Mouse (Mus musculus) brain, adult 2 months (tissue): Measurements from ENCODE around the gene Acaa1a.

Source experiments
- DNase-seq: peaks from one replicate; pipeline ENCODE4 v3.0.0; 2011; ENCODE audit warnings: low read depth, low spot score

The Acaa1a gene

DNA sequence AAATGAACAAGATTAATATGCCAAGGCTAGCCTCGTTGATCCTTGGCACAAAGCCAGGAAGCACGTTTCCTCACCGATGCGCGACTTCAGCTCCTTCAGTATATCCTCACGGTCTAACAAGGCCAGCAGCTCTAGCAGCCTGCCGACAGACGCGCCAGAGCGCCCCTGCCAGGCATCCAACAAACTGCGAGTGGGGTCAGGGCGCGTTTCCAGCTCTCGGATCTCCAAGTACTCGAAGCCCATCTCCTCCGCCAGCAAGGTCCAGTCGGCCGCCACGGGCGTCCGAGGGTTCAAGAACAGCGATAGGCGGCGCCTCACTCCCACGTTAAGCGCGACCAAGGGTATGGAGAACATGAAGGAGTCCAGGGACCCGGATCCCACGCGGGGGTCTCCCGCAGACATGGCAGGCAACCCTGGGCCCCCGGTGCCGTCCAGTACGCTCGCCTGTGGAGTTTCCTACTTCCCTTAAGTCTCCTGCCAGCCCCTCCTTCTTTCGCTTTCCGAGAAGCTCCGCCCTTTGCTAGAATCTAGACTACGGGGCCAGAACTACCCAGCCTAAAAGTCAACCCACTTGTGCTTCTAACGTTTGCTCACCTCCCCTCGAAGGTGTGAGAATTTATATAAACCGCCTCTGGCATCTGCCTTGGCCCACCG is at the start of gene Acaa1a:
TSS of gene Acaa1a (plus strand) at position 119 of the 654 bp plus-strand sequence.
- DNase-seq = peak; percentile 63

DNA sequence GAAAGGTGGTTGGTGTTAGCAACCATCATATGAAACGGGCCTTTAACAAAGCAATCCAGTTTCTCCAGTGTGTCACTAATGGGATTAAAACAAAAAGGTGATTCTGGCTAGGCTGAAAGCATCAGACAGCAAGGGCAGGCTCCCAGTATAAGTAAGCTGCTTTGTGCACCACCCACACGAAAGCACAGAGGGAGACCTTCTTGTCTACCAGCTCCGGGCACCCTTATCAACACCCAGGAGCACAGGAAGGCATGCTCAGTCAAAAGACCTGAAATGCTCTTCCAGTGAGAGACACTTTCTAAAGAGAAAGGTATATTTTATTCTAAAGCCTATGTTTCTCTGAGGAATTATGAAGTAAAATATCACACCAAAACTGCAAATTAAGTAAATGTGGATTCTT is 48.7 kb upstream of the Acaa1a start:
- DNase-seq = no peak

DNA sequence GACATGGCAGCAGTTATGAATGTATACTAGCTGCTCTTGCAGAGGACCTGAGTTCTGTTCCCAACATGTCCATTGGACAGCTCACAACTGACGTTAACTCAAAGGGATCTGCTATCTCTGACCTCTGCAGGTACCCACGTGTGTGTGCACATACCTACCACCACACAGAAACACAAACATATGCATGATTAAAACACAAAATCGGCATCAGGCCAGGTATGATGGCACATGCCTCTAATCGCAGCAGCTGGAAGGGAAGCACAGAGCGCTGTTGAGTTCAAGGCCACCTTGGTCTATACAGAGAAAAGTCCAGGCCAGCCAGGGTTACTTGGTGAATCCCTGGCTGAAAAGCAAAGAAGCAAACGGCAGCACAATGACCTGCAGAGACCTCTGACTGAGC is 41.8 kb upstream of the Acaa1a start:
- no peak for DNase-seq

DNA sequence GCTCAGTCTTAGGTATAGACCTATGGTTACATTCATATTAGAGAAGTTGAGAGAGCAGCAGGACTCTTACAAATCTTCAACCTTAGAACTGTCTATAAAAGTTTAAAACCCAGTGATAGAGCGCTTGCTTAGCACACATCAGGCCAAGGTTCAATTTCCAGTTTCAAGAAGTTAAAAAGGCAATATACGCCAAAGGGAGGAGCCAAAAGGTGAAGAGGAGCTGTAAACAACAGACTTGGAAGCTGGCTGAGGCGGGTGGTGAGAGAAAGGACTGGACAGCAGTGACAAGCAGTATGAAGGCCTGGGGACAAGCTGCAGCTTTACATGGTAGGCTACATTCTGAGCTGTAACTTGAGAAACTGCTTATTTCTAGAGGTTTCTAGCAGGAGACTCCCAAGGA is 40.9 kb upstream of the Acaa1a start:
- DNase-seq = no peak

DNA sequence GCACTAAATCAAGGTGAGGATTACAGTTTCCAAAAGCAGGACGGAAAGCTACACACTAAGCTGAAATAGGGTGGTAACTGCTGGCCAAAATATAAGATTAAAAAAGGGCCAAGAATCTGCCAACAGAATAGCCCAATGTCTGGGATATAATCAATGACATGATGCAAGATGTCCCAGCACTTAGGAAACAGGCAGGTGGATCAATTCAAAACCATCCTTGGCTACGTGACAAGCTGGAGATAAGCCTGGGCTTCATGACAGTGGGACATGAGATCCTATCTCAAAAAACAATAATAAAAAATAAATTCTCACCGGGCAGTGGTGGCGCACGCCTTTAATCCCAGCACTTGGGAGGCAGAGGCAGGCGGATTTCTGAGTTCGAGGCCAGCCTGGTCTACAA is 33.6 kb upstream of the Acaa1a start:
- no peak for DNase-seq

DNA sequence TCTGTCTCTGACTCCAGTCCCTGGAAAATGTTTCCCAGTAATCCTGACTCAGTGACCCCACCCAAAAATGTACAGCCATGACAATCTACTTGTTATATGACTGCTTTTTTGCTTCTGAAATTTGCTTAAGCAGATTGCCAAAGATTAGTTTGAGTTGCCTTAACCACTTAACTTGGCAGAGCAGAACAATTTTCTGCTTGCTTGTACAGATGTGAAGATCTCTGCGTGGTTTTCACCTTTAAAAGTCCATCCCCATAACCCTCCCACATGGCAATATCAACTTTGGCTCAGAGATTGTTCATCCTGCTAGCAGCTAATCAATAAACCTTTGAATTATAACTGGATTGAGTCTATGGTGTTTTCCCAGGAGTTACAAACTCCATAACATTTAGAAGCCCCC is 30.4 kb upstream of the Acaa1a start:
- no peak for DNase-seq

DNA sequence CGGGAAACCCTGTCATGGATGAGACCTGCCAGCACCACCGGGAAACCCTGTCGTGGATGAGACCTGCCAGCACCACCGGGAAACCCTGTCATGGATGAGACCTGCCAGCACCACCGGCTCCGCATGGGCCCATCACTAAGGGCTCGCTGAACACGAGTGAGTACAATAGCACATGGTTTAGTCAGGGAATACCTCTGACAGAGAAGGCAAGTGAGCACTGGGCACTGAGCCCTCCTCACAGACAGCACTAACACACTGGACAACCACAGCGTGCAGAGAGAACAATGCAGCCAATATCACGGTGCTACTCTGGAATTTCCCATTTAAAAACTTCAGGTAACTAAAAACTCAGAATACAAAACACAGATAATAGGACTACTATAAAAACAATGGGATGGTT is 26.4 kb upstream of the Acaa1a start:
- peak; percentile 19 for DNase-seq

DNA sequence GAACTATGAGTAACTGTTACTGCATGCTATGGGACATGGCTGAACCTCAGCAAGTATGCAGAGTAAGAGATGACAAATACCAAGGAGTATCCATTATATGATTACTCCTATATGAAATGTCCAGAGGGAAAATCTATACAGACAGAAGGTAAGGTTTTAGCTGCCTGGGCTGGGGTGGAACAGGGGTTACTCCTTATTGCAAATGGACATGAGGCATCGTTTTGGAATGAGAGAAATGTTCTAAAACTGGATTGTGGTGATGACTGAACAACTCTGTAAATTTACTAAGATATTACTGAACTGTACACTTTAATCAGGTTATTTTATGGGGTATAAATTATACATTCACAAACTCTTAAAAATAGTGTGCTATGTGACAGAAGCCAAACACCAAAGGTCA is 20.6 kb upstream of the Acaa1a start:
- DNase-seq = no peak

DNA sequence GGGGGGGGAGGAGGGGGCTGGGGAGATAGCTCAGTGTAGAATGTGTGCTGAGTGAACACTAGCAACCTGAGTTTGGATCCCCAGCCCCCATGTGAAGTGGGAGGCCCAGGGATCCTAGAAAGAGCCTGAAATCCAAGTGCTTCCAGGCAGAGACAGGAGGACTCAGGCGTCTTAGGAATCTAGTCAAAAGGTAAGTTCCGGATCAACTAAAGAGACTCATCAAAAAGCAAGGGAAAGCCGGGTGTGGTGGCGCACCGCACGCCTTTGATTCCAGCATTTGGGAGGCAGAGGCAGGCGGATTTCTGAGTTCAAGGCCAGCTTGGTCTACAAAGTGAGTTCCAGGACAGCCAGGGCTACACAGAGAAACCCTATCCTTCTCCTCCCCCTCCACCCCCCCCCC is 19.0 kb upstream of the Acaa1a start:
- no peak for DNase-seq

DNA sequence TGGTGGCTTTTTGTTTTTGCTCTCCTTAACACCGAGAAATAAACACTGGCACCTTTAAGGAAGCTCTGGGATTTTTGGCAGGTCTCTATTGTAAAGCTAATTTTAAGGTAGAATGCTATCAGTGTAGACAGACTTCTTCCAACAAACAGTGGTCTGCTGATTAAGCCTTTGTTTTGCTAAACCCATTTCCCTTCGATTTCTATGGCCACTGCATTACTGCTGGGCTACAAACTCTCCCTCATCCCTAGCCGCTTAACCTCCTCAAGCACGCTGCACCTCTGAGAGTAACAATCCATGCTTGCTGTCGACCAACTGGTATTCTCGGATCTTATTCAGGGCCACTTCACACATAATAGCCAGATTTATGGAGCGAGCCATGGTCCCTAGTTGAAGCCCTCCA is 18.5 kb upstream of the Acaa1a start:
- DNase-seq = no peak

DNA sequence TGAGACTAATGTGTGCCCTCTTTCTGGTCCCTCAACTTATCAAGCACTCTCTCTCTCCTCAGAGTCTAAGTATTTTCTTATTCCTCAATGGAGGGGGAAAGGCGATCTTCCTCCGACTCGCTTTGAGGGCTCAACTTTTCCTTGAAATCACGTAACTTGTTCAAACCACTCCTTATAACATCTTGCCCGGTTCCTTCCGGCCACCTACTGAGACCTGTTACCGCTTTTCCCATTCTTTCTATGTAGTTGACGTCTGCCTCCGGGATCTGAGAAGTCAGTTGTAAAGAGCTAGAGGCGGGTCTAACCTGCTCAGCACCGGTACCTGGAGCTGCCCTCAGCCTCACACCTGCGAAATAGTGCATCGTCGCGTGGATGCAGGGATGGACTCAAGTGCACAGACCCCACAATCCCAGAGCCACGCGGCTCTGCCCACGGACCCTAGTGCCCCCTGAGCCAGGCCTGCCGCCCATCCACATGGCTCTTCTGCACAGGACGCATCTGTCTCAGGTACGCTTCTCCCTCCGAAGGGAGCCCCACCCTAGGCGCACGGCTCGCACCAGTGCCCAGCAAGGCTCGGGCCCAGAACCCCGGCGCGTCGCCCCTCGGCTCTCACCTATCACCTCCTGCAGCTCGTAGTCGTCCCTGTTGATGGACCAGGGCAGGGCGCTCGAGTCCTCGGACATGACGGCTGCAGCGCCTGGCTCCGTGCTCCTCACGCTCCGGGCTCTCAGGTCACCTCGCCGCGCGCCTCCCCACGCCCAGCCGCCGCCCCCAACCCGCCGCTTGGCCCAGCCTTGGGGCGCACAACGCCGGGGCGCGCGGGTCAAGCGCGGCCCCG is 17.9 kb upstream of the Acaa1a start:
- DNase-seq = peak; percentile 15

DNA sequence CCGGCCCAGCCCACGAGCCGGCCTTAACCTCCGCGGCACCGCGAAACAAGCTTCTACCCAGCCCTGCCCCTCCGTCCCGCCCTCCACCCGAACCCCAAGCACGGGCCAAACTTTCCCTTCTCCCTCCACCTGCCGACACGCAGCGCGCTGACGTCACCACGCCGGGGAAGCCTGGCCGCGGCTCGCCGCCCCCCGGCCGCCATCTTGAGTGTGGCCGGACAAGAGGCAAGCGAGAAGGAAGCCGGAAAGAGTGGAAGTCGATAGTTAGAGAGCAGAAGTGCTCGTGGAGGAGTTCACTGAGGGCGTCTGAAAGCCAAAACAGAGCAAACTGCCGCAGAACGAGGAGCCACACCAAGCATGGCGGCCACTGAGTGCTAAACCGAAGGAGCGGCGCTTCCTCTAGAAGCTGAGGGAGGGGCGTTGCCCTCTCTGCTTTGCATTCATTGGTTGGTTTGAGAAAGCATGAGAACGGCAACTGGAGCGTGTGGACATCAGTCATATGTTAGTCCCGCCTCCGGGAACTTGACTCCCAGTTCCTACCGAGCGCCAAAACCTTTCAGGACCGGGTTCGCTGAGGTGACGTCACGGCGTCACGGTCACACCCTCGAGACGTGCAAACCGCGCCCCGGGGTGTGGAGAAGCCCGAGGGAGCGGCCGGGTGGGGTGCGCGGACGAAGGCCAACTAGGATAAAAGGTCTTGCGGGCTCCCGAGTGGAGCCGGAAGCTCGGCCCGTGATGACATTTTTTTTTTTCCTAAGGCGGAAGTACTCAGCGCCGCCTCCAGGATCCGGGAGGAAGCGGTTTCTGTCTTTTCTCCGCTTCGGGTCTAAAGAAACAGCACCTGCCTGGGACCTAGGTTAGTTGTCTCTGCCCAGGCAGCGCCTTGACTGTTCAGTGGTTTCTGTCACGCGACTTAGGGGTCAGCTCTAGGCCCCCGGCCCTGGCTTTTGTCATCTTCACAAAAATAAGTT is 16.9 kb upstream of the Acaa1a start, which contains the start of gene Oxsr1:
TSS of gene Oxsr1 (minus strand) at position 139 of the 971 bp plus-strand sequence.
- DNase-seq = peak; percentile 100

DNA sequence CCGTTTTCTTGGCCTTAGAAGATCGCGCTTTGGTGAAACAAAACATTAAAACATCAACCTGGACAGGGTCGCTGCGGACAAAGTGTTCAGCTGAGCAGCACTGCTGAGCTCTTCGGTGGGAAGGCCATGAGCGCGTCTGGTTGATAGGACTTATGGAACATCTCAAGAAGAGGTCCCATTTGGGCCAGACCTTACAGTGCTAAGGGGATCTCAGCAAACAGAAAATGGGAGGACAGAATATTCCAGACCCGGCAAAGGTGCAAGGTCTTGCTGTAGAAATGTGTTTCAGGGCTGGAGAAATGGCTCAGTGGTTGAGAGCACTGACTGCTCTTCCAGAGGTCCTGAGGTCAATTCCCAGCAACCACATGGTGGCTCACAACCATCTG is 16.2 kb upstream of the Acaa1a start:
- peak; percentile 38 for DNase-seq

DNA sequence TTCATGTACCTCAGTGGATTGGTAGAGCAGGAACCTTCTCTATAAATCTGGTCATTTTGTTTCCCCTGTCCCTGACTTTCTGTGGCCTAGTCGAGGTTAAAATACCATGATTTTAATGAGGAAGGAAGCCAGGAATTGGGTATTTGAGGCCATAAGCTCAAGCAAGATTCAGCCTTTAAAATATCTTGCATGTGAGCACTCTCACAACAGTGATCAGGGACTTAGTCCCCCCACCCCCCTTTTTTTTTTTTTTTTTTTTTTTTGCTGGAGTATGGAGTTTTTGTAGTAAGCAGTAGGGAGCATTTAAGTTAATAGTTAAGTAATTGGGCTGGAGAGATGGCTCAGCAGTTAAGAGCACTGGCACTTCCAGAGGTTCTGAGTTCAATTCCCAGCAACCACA is 15.3 kb upstream of the Acaa1a start:
- DNase-seq = no peak

DNA sequence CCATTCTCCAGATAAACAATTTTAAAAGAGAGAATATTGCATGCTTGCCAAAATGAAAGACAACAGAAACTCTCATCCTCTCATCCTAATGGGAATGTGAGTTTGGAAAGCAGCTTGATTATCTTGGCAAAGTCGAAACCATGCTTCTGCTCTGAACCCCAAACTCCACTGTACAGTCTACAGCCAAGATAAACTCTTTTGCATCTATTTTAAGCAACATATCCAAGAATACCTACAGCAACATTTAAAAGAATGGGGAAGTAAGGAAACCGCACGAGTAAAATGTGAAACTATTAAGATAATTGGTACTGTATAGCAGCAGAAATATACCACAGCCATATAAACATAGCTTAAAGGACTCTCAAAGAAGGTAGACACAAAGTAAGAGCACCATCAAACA is 11.0 kb upstream of the Acaa1a start:
- no peak for DNase-seq

DNA sequence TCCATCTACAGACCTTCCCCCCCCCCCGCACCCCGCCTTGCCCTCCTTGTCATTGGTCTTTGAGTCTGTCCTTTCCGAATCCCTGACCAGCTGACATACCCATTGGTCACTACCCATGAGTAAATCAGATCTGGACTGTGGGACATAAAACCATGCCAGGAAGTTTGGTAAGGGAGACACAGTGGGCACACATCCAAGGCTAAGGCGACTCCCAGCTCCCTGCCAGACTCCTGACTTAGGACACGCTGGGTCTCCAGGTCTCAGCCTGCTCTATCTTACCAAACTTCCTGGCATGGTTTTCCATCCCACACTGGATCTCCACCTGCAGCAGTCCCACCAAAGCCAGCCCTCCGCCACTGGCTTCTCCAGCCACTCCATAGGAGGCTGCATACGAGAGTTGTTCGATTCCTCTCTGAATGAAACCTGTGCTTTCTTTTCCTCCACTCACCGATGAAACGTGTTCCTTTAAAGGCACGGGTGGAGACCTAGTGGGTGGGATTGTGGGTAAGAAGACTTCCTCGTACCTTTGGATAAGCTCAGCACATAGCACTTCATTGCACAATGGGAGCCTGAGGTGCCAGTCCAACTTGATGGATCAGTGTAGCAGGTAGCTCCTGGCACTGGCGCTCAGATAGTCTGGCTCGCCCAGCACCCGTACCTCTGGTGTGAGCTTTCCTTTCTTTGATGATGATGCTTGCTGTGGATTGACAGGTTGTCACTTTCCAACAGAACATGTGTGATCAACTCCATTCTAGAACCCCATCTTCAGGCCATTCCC is 9.1 kb upstream of the Acaa1a start:
- no peak for DNase-seq

DNA sequence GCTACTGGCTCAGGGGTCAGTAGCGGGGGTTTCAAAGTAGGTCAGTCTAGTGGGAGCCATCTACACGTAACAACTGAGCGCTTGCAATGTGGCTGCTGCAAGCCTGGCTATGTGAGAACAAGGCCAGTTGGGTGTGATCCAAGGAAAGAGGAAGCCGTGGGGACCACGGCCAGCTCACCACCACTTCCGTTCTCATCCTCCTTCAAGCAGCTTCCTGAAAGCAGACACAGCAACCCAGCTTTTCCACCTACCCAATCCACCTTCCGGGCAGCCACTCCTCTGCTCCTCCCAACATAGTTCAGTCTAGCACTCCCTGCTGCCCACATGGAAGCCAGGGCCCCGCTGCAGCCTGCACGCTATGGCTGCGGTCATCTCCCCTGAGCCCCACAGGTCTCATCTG is 5.2 kb upstream of the Acaa1a start:
- DNase-seq = peak; percentile 71

DNA sequence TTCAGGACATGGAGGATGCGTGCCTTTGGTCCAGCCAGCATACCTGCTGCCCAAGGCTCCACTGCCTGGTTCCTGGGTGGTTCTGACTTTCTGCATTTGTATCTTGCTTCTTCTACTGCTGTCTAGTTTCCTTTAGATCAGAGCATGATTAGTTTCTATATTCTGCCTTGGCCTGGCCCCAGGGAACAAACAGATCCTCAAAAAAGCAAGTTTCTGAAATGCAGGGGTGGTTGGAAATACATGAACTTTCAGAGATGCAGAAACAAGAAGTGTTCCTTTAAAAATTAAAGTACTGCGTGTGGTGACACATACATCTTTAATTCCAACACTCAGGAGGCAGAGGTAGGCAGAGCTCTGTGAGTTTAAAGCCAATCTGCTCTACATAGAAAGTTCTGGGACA is 4.6 kb upstream of the Acaa1a start:
- peak; percentile 67 for DNase-seq

DNA sequence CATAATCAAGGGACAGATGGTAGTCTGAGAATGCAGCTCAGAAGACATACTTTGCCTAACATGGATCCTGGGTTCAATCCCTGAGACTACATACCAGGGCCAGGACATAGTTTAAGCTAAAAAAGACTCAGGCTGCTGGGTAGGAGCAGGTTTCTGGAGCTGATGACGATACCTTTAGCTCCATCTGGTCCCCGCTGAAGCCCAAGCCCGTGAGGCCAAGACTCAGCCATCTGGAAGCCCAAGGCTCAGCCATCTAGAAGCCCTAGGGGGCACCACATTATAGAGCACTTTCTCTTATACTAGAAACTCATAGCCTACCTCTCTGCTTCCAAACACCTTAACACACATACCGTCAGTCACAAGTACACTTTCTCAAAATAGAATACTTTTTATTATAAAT is 3.9 kb upstream of the Acaa1a start:
- DNase-seq = peak; percentile 79

DNA sequence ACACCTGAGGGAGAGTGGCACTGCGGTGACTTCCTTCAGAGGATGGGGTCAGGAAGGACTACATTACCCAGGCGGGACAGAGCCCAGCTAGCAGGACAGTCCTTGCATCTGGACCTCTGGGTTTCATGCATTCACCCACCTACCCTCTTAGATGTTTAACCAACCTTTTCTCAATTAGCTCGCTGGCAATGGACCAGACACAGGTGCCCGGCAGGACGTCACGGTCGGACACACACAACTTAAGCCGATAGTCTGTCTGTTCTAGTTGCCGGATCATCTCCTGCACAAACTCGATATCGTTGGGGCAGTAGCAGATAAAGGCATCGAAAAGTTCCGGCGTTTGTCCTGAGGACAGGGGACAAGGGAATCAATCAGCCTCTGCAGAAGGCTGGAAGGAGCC is 1.6 kb upstream of the Acaa1a start:
- no peak for DNase-seq

DNA sequence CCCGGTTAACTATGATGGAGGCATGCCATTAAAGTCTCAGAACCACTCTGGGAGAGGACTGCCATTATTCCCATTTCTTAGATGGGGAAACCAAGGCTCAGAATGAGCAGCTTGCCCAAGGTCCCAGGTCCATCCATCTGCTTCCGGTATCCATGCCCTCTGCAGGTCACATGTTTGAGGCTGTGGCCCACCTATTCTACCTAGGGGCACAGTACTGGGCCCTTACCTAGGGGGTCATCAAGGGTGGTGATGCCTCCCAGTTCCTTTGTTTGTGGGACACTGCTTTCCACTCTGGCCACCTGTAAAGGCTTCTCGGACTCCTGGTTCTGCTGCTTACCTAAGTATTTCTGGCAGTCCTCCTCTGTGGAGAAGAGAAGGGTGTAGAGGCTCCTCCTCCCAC is 1.1 kb upstream of the Acaa1a start:
- no peak for DNase-seq
